Mouse (Mus musculus): ENCODE measurements around the gene Sirt4. TPM values are rescaled to one million over a fixed set of nuclear protein-coding genes. Genes with fewer than 3 reads are reported as not detected.

The Sirt4 gene
- 10.2 to 16.0 TPM (median 14.4 TPM) in 4 replicates for total RNA-seq (2023; ENCODE audit: inconsistent age)

GRCm38 (mm10) chr5:115483947-115484920 is at the start of gene Sirt4:
Gene Sirt4 (minus strand): TSS chr5:115484725.

GRCm38 (mm10) chr5:115506454-115507201 is 22.1 kb upstream of the Sirt4 start, which contains the start of gene Pxn:
Gene Pxn (plus strand): TSS chr5:115506676.

GRCm38 (mm10) chr5:115465642-115466420 is 18.7 kb downstream of the Sirt4 start, which contains the start of gene Pla2g1b:
Gene Pla2g1b (plus strand): TSS chr5:115466262.

GRCm38 (mm10) chr5:115429359-115430186 is 55.0 kb downstream of the Sirt4 start, which contains the start of gene Msi1:
Gene Msi1 (plus strand): TSS chr5:115429599.

Other genes with a start within 250 kb of the Sirt4 start
- 36.0 to 50.2 TPM (median 43.6 TPM) in 4 replicates for gene Pop5, start 248.9 kb downstream of the Sirt4 start, total RNA-seq (2023; ENCODE audit: inconsistent age)
- 128 to 136 TPM (median 132 TPM) in 4 replicates for gene Rnf10, start 211.8 kb downstream of the Sirt4 start, total RNA-seq (2023; ENCODE audit: inconsistent age)
- gene Coq5, start 205.1 kb downstream of the Sirt4 start, total RNA-seq (2023; ENCODE audit: inconsistent age), result 25.4 to 32.1 TPM (median 28.4 TPM) in 4 replicates
- 267 to 317 TPM (median 282 TPM) in 4 replicates for gene Dynll1, start 183.7 kb downstream of the Sirt4 start, total RNA-seq (2023; ENCODE audit: inconsistent age)
- gene Srsf9, start 157.5 kb downstream of the Sirt4 start, total RNA-seq (2023; ENCODE audit: inconsistent age), result 64.8 to 75.9 TPM (median 68.2 TPM) in 4 replicates
- gene Gatc, start 143.5 kb downstream of the Sirt4 start, total RNA-seq (2023; ENCODE audit: inconsistent age), result 9.0 to 11.8 TPM (median 10.7 TPM) in 4 replicates
- 20.3 to 21.9 TPM (median 20.6 TPM) in 4 replicates for gene Triap1, start 143.5 kb downstream of the Sirt4 start, total RNA-seq (2023; ENCODE audit: inconsistent age)
- gene Cox6a1, start 135.7 kb downstream of the Sirt4 start, total RNA-seq (2023; ENCODE audit: inconsistent age), result 193 to 247 TPM (median 210 TPM) in 4 replicates
- not detected in 4 replicates for gene Msi1, start 55.1 kb downstream of the Sirt4 start, total RNA-seq (2023; ENCODE audit: inconsistent age)
- not detected in 4 replicates for gene Pla2g1b, start 18.5 kb downstream of the Sirt4 start, total RNA-seq (2023; ENCODE audit: inconsistent age)
- 69.9 to 79.7 TPM (median 77.5 TPM) in 4 replicates for gene Pxn, start 22.0 kb upstream of the Sirt4 start, total RNA-seq (2023; ENCODE audit: inconsistent age)
- 1,421 to 1,632 TPM (median 1,486 TPM) in 4 replicates for gene Rplp0, start 74.7 kb upstream of the Sirt4 start, total RNA-seq (2023; ENCODE audit: inconsistent age)
- gene Gcn1l1, start 80.5 kb upstream of the Sirt4 start, total RNA-seq (2023; ENCODE audit: inconsistent age), result 107 to 117 TPM (median 109 TPM) in 4 replicates
- 57.0 to 72.4 TPM (median 59.9 TPM) in 4 replicates for gene Rab35, start 147.2 kb upstream of the Sirt4 start, total RNA-seq (2023; ENCODE audit: inconsistent age)
- 2.7 to 3.9 TPM (median 3.1 TPM) in 4 replicates for gene Bicdl1, start 246.9 kb upstream of the Sirt4 start, total RNA-seq (2023; ENCODE audit: inconsistent age)

Measured in B cell, adult (primary cell).